13 mouse cellular contexts compared by ENCODE assay signal in the genomic region with DNA sequence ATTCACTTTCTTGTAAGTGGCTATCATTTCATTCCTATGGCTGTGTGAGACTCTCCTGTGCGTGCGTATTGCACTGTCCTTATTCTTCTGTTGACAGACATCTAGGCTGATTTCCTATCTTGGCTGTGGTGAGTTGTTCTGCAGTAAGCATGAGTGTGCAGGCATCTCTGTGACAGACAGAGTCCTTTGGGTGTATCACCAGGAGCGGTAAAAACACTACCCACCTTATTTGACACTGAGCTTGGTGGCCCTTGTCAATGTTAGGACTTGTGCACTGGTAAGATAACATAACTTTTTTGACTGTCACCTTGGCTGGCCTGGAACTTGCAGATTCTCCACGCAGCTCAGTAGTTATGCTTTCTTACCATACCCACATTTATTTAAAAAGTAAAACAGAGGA.
"Had no signal": no experiment of that assay in that cellular context is flagged by ENCODE, and none has a peak within 500 bp of the region (broad histone marks: within the 10 kb centered on the region; RNA-seq: fewer than 3 reads in every experiment).

No protein-coding gene starts in this region.

- DNase-seq: kidney, adult 18-20 months; kidney, postnatal 10 days; kidney, postnatal 4 days; lung, adult 2 months; lung, postnatal 36 days; retina, postnatal 1 day; thymus, postnatal 4 days had no signal

- H3K9ac ChIP-seq: midbrain, embryonic 15.5 days; neural tube, embryonic 12.5 days had no signal

- H3K9me3 ChIP-seq: limb, embryonic 10.5 days; midbrain, embryonic 15.5 days; neural tube, embryonic 12.5 days had no signal

- H3K27ac ChIP-seq: layer of hippocampus, adult 2 months; limb, embryonic 10.5 days; midbrain, embryonic 15.5 days; neural tube, embryonic 12.5 days had no signal

- H3K4me2 ChIP-seq: midbrain, embryonic 11.5 days; midbrain, embryonic 15.5 days; neural tube, embryonic 12.5 days had no signal

- H3K27me3 ChIP-seq: midbrain, embryonic 15.5 days; neural tube, embryonic 12.5 days had no signal

- ATAC-seq: lung, postnatal 0 days; midbrain, embryonic 15.5 days had no signal

- H3K4me3 ChIP-seq: layer of hippocampus, adult 2 months; limb, embryonic 10.5 days; midbrain, embryonic 15.5 days; neural tube, embryonic 12.5 days had no signal

- H3K4me1 ChIP-seq: limb, embryonic 10.5 days; midbrain, embryonic 15.5 days; neural tube, embryonic 12.5 days had no signal
